Comparison of ENCODE assay signal across 12 mouse cellular contexts in genomic region chr8:57793455-57793854, GRCm38 (mm10).
DNase-seq lines count a peak whose midpoint lies in the region; ATAC-seq and TF ChIP-seq lines count a peak whose summit lies in the region.
"Had no signal": no experiment of that assay in that cellular context is flagged by ENCODE, and none has a peak within 500 bp of the region (broad histone marks: within the 10 kb centered on the region; RNA-seq: fewer than 3 reads in every experiment).

No protein-coding gene starts in this region.

- no peaks in the 10 kb centered on the region for H3K27me3 ChIP-seq in hindbrain, embryonic 11.5 days (ENCODE audit: control insufficient read depth, insufficient read depth, low read length)
- no peaks in the 10 kb centered on the region for H3K27me3 ChIP-seq in hindbrain, embryonic 13.5 days
- no peaks in the 10 kb centered on the region for H3K27me3 ChIP-seq in MEL (ENCODE audit: control insufficient read depth in 1 of 2, insufficient read depth in 2 of 2, low read length in 2 of 2)
- H3K27me3 ChIP-seq in embryonic facial prominence, embryonic 15.5 days, result no peaks in the 10 kb centered on the region
- H3K27me3 ChIP-seq in neural tube, embryonic 15.5 days (replicated peaks), result no peaks in the 10 kb centered on the region
- H3K27me3 ChIP-seq: liver, embryonic 13.5 days had no signal

- no peak overlapping the region for H3K27ac ChIP-seq in hindbrain, embryonic 11.5 days (ENCODE audit: low read depth, low read length)
- H3K27ac ChIP-seq in hindbrain, embryonic 13.5 days, result no peak overlapping the region
- no peak overlapping the region for H3K27ac ChIP-seq in MEL (ENCODE audit: control insufficient read depth, low read depth, low read length)
- no peak overlapping the region for H3K27ac ChIP-seq in embryonic facial prominence, embryonic 15.5 days (replicated peaks)
- H3K27ac ChIP-seq in neural tube, embryonic 15.5 days (replicated peaks), result no peak overlapping the region
- H3K27ac ChIP-seq: liver, embryonic 13.5 days had no signal

- H3K79me2 ChIP-seq in MEL (ENCODE audit: control insufficient read depth, insufficient read depth, low read length, poor library complexity), result no peaks in the 10 kb centered on the region

- peak in 1 of 3 experiments; percentile 14; a peak in 1 of 6 replicates for TF ChIP-seq CTCF in MEL (IDR thresholded peaks at IDR 0.05 in 2 of 3, conservative IDR thresholded peaks at IDR 0.05 in 1 of 3; ENCODE audit: control insufficient read depth in 1 of 3, insufficient read depth in 1 of 3, low read depth in 2 of 3, low read length in 3 of 3, poor library complexity in 1 of 3, severe bottlenecking in 1 of 3)

- H3K4me2 ChIP-seq in hindbrain, embryonic 11.5 days (replicated peaks; ENCODE audit: low read depth, low read length), result no peak overlapping the region
- H3K4me2 ChIP-seq in hindbrain, embryonic 13.5 days, result no peak overlapping the region
- no peak overlapping the region for H3K4me2 ChIP-seq in embryonic facial prominence, embryonic 15.5 days (replicated peaks)
- no peak overlapping the region for H3K4me2 ChIP-seq in neural tube, embryonic 15.5 days
- H3K4me2 ChIP-seq: liver, embryonic 13.5 days had no signal

- H3K9me3 ChIP-seq in hindbrain, embryonic 11.5 days (ENCODE audit: control insufficient read depth, low read length), result no peaks in the 10 kb centered on the region
- no peaks in the 10 kb centered on the region for H3K9me3 ChIP-seq in hindbrain, embryonic 13.5 days
- no peaks in the 10 kb centered on the region for H3K9me3 ChIP-seq in MEL (replicated peaks; ENCODE audit: insufficient read depth, low read length)
- H3K9me3 ChIP-seq in embryonic facial prominence, embryonic 15.5 days (replicated peaks), result no peaks in the 10 kb centered on the region
- H3K9me3 ChIP-seq in neural tube, embryonic 15.5 days (replicated peaks), result no peaks in the 10 kb centered on the region
- H3K9me3 ChIP-seq: liver, embryonic 13.5 days had no signal

- 29% methylated on average over 4 of the region's 4 CpGs for WGBS in hindbrain, embryonic 11.5 days
- WGBS in hindbrain, embryonic 13.5 days, result 20% methylated on average over 4 of the region's 4 CpGs
- 29% methylated on average over 4 of the region's 4 CpGs for WGBS in embryonic facial prominence, embryonic 15.5 days
- WGBS in neural tube, embryonic 15.5 days, result 20% methylated on average over 4 of the region's 4 CpGs

- no peak overlapping the region for H3K4me3 ChIP-seq in hindbrain, embryonic 11.5 days (ENCODE audit: low read depth, low read length)
- no peak overlapping the region for H3K4me3 ChIP-seq in hindbrain, embryonic 13.5 days
- no peak overlapping the region for H3K4me3 ChIP-seq in MEL (ENCODE audit: control insufficient read depth in 1 of 2, insufficient read depth in 1 of 2, low read depth in 2 of 2, low read length in 2 of 2)
- H3K4me3 ChIP-seq in embryonic facial prominence, embryonic 15.5 days (replicated peaks), result no peak overlapping the region
- no peak overlapping the region for H3K4me3 ChIP-seq in neural tube, embryonic 15.5 days (replicated peaks)
- H3K4me3 ChIP-seq: liver, embryonic 13.5 days had no signal

- H3K4me1 ChIP-seq in hindbrain, embryonic 11.5 days (replicated peaks; ENCODE audit: control insufficient read depth, insufficient read depth, low read length), result no peaks in the 10 kb centered on the region
- 0 out of 2 replicates have a peak, but pooled peaks cover 5% of the 10 kb centered on the region for H3K4me1 ChIP-seq in hindbrain, embryonic 13.5 days (replicated peaks)
- no peaks in the 10 kb centered on the region; a peak in 1 of 4 replicates for H3K4me1 ChIP-seq in MEL (ENCODE audit: control insufficient read depth in 1 of 2, insufficient read depth in 2 of 2, low read length in 2 of 2)
- no peaks in the 10 kb centered on the region for H3K4me1 ChIP-seq in embryonic facial prominence, embryonic 15.5 days
- no peaks in the 10 kb centered on the region for H3K4me1 ChIP-seq in neural tube, embryonic 15.5 days
- H3K4me1 ChIP-seq: liver, embryonic 13.5 days had no signal

- peak; percentile 52 for ATAC-seq in hindbrain, embryonic 11.5 days (ENCODE audit: low FRiP score)
- no peak for ATAC-seq in hindbrain, embryonic 13.5 days (ENCODE audit: low FRiP score)
- ATAC-seq in embryonic facial prominence, embryonic 15.5 days (ENCODE audit: insufficient number of reproducible peaks, low FRiP score, low TSS enrichment, low read depth), result 0 out of 2 replicates have a peak, but pooled peaks have one; percentile 11
- ATAC-seq in neural tube, embryonic 15.5 days (ENCODE audit: low FRiP score), result 0 out of 2 replicates have a peak, but pooled peaks have one; percentile 21

- no peak for TF ChIP-seq EP300 in MEL (IDR thresholded peaks at IDR 0.05; ENCODE audit: low read depth in 1 of 2, low read length in 2 of 2)

- no peak; the same call in 1 of the 2 replicates for TF ChIP-seq RAD21 in MEL (IDR thresholded peaks at IDR 0.05; ENCODE audit: low read depth, low read length)

- no peak for TF ChIP-seq POLR2A in MEL (IDR thresholded peaks at IDR 0.05; ENCODE audit: control insufficient read depth in 1 of 2, insufficient read depth in 1 of 2, low read depth in 1 of 2, low read length in 2 of 2, poor library complexity in 1 of 2)

- H3K9ac ChIP-seq in hindbrain, embryonic 11.5 days (ENCODE audit: low read depth, low read length), result no peak overlapping the region
- no peak overlapping the region for H3K9ac ChIP-seq in hindbrain, embryonic 13.5 days
- H3K9ac ChIP-seq in MEL (ENCODE audit: control insufficient read depth, low read depth, low read length, poor library complexity, severe bottlenecking), result no peak overlapping the region
- no peak overlapping the region for H3K9ac ChIP-seq in embryonic facial prominence, embryonic 15.5 days
- no peak overlapping the region for H3K9ac ChIP-seq in neural tube, embryonic 15.5 days (replicated peaks)
- H3K9ac ChIP-seq: liver, embryonic 13.5 days had no signal

- H3K36me3 ChIP-seq in hindbrain, embryonic 11.5 days (ENCODE audit: control insufficient read depth, insufficient read depth, low read length), result no peaks in the 10 kb centered on the region
- no peaks in the 10 kb centered on the region for H3K36me3 ChIP-seq in hindbrain, embryonic 13.5 days
- no peaks in the 10 kb centered on the region for H3K36me3 ChIP-seq in MEL (ENCODE audit: control insufficient read depth in 1 of 2, insufficient read depth in 2 of 2, low read length in 2 of 2)
- H3K36me3 ChIP-seq in embryonic facial prominence, embryonic 15.5 days, result no peaks in the 10 kb centered on the region
- no peaks in the 10 kb centered on the region for H3K36me3 ChIP-seq in neural tube, embryonic 15.5 days
- H3K36me3 ChIP-seq: liver, embryonic 13.5 days had no signal

- DNase-seq in hindbrain, embryonic 11.5 days (ENCODE audit: low spot score), result peak; percentile 51
- no peak for DNase-seq in MEL (ENCODE audit: low read depth, low spot score)
- DNase-seq in ovary, postnatal 14 days (ENCODE audit: low spot score), result no peak
- no peak for DNase-seq in heart, adult 18-20 months
- DNase-seq in layer of hippocampus, postnatal 10 days (ENCODE audit: low spot score in 2 of 2), result no peak
- DNase-seq: adrenal gland, postnatal 25 days; cerebellum, postnatal 25 days; kidney, postnatal 25 days; liver, embryonic 13.5 days had no signal

TF ChIP-seq in MEL, 35 proteins besides CTCF, POLR2A, EP300 and RAD21:
- no peak for TF ChIP-seq MAZ (IDR thresholded peaks at IDR 0.05; ENCODE audit: low read depth, low read length)
- TF ChIP-seq POLR2AphosphoS5 (IDR thresholded peaks at IDR 0.05; ENCODE audit: borderline replicate concordance, low read depth, low read length), result no peak
- TF ChIP-seq SMC3 (IDR thresholded peaks at IDR 0.05; ENCODE audit: low read depth, low read length), result peak; percentile 36; the same call in 1 of the 2 replicates
- no peak for TF ChIP-seq HCFC1 (IDR thresholded peaks at IDR 0.05; ENCODE audit: low read depth, low read length)
- no peak for TF ChIP-seq MXI1 (IDR thresholded peaks at IDR 0.05; ENCODE audit: low read depth, low read length)
- TF ChIP-seq ETS1 (IDR thresholded peaks at IDR 0.05; ENCODE audit: low read depth, low read length), result no peak
- TF ChIP-seq UBTF (IDR thresholded peaks at IDR 0.05; ENCODE audit: borderline replicate concordance, insufficient read depth, low read depth, low read length), result no peak
